Mouse (Mus musculus): Measurements from ENCODE around the gene Tbc1d17. TPM values are rescaled to one million over a fixed set of nuclear protein-coding genes. Genes with fewer than 3 reads are reported as not detected.
A peak's percentile ranks its signal among the peaks of the same experiment; 100 is the strongest.

Tbc1d17 gene
- polyA plus RNA-seq (2012; rRNA removed), result 95.0 and 99.8 TPM in 2 replicates

DNA sequence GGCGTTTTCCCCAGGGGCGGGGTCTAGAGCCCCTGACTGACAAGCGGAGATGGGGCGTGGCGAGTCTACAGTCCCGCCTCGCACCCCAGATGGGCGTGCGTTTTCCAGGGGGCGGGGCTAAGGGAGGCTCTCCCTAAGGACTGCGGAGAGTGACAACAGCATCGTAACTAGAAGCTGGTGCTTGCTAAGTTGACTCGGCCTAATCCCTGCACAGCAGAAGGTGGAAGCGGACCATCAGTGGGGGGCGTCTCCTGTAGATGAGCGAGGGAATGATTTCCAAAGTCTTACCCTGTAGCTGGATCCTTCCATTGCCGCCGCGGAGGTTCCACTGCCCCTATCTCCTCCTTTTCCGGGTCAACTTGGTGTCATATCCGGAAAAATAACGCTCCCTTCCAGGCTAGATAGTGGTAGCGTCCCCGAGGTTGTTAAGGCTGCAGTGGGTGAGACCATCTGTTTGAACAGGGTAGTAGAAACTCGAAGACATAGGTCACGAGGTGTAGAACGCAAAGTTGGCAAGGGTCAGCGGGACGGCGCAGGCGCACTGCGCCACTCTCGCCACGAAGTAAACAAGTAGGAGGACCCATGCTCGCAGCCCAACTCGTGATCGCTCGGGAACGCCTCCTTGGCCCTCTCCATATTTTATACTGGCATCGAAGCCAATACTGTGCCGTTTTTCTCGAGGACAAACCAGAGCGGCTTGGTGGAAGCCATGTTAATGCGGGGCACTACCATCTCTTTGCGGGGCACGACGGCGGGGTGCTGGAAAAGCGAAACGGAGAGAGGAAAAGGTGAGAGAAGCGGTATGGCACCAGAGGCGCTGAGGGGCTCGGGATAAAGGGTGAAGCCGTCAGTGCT, at the start of gene Tbc1d17, which contains the start of gene Akt1s1:
Gene Tbc1d17, minus strand, starts transcription at position 519 of the 855 bp plus-strand sequence.
Gene Akt1s1, plus strand, starts transcription at position 431 of the 855 bp plus-strand sequence.
- peaks cover 3% of the 10 kb centered on the region for H3K4me1 ChIP-seq (ENCODE audit: control insufficient read depth, insufficient read depth, low read length)
- peak within 1 kb of the TSS; percentile 45 for H3K4me3 ChIP-seq (ENCODE audit: insufficient read depth, low read length)
- H3K27ac ChIP-seq (ENCODE audit: insufficient read depth, low read length), result peak within 1 kb of the TSS; percentile 87
- TF ChIP-seq POLR2A (IDR thresholded peaks at IDR 0.05; ENCODE audit: extremely low read depth, insufficient read depth, low read length) (peak; percentile 87), CTCF (IDR thresholded peaks at IDR 0.05; ENCODE audit: extremely low read depth, insufficient read depth, low read length) (no peak)

DNA sequence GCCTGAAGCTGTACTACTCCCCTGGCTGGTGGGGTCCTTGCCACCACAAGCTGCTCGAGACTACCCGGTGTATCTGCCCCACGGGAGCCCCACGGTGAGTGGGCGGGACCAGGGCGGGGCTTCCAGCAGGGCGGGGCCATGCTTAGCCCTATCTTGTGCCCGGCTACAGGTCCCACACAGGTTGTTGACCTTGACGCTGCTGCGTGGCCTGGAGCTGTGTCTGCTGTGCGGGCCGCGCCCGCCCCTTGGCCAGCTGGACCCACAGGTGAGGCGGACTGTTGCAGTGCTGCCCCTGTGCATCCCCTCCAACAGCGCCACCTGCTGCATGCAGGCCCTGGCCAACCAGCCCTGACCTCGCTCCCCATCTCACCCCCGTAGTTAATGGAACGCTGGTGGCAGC, 49.7 kb upstream of the Tbc1d17 start:
- no peak overlapping the region for H3K27ac ChIP-seq (ENCODE audit: insufficient read depth, low read length)
- no peak overlapping the region for H3K4me3 ChIP-seq (ENCODE audit: insufficient read depth, low read length)
- TF ChIP-seq CTCF (IDR thresholded peaks at IDR 0.05; ENCODE audit: extremely low read depth, insufficient read depth, low read length) (no peak), POLR2A (IDR thresholded peaks at IDR 0.05; ENCODE audit: extremely low read depth, insufficient read depth, low read length) (no peak)
- peaks cover 5% of the 10 kb centered on the region; the same call in 1 of the 2 replicates for H3K4me1 ChIP-seq (ENCODE audit: control insufficient read depth, insufficient read depth, low read length)

DNA sequence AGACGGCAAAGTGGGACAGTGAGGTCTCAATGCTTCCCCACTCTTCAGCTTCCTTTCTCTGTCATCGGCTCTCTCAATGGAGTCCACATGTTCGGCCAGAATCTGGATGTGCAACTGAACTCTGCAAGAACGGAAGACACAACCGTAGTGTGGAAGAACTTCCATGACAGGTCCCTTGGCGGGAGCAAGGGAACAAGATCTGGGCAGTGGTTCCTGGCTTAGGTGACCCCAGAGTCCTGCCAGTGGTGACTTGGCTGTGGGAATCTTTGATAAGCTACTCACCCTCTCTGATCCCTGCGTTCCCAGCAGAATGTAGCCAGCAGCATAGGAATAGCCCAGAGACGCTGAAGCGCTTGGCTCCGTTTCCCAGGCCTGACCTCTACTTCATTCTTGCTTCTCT, 47.6 kb upstream of the Tbc1d17 start:
- Histone ChIP-seq H3K27ac (ENCODE audit: insufficient read depth, low read length) (peak overlapping the region; percentile 65), H3K4me3 (ENCODE audit: insufficient read depth, low read length) (peak overlapping the region; percentile 50), H3K4me1 (ENCODE audit: control insufficient read depth, insufficient read depth, low read length) (peaks cover 2% of the 10 kb centered on the region; the same call in 1 of the 2 replicates)
- TF ChIP-seq POLR2A (IDR thresholded peaks at IDR 0.05; ENCODE audit: extremely low read depth, insufficient read depth, low read length), result no peak
- no peak for TF ChIP-seq CTCF (IDR thresholded peaks at IDR 0.05; ENCODE audit: extremely low read depth, insufficient read depth, low read length)

DNA sequence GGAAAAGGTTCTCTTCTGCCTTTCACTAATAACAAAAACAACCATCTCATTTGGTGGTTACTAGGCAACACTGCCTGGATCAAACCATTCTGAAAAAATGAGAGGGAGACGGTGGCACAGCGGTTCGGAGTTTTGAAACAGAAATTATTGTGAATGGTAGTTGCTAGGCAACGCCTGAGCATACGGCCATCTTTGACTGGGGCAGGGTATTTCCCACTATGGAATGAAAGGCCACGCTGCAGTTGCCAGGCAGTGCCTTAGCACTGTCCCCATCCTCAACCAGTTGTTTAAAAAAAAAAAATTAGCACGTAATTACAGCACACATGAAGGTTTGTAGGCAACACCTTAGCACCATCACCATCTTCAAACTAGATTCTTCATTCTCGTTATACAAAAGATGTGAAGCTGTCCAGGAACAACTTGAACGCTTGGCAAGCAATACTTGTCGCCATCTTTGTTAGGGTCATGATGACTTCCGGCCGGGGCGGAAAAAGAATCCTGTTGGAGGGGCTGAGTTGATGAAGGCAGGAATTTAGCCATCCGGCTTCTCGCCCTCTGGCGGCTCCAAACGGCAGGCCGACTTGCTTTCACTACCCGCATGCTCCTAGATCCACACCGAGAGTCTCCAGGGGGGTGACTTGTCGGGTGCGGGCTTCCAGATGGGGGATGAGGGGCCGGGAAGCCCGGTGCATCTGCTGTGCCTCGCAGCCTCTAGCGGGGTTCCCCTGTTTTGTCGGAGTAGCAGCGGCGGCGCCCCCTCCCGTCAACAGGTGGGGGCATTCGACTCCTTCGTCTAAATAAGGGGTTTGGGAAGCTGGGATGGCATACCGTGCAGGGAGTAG, 46.9 kb upstream of the Tbc1d17 start, which contains the start of gene Fuz:
Gene Fuz, plus strand, starts transcription at position 487 of the 842 bp plus-strand sequence.
- peak within 1 kb of the TSS; percentile 91 for H3K27ac ChIP-seq (ENCODE audit: insufficient read depth, low read length)
- H3K4me3 ChIP-seq (ENCODE audit: insufficient read depth, low read length), result peak within 1 kb of the TSS; percentile 50
- TF ChIP-seq CTCF (IDR thresholded peaks at IDR 0.05; ENCODE audit: extremely low read depth, insufficient read depth, low read length) (peak; percentile 42), POLR2A (IDR thresholded peaks at IDR 0.05; ENCODE audit: extremely low read depth, insufficient read depth, low read length) (peak; percentile 81; the same call in 1 of the 2 replicates)
- peaks cover 4% of the 10 kb centered on the region for H3K4me1 ChIP-seq (ENCODE audit: control insufficient read depth, insufficient read depth, low read length)

DNA sequence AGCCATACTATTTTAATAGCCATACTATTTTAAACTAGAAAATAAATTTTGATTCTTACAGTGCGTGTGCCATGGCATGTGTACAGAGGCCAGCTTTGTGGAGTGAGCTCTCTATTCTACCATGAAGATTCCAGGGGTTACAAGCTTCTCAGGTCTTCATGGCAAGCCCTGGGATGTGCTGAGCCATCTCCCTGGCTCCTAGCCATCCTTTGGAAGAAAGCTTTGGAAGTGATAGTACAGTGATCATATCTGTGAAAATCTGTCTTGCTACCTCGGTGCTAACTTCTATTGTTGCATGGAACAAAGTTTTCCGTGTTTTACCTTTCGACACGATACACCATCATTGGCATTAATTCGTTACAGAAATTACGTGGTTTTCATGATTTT, 46.3 kb upstream of the Tbc1d17 start:
- Histone ChIP-seq H3K4me3 (ENCODE audit: insufficient read depth, low read length) (peak overlapping the region; percentile 50), H3K4me1 (ENCODE audit: control insufficient read depth, insufficient read depth, low read length) (peaks cover 7% of the 10 kb centered on the region), H3K27ac (ENCODE audit: insufficient read depth, low read length) (peak overlapping the region; percentile 91)
- TF ChIP-seq POLR2A (IDR thresholded peaks at IDR 0.05; ENCODE audit: extremely low read depth, insufficient read depth, low read length) (no peak), CTCF (IDR thresholded peaks at IDR 0.05; ENCODE audit: extremely low read depth, insufficient read depth, low read length) (no peak)

DNA sequence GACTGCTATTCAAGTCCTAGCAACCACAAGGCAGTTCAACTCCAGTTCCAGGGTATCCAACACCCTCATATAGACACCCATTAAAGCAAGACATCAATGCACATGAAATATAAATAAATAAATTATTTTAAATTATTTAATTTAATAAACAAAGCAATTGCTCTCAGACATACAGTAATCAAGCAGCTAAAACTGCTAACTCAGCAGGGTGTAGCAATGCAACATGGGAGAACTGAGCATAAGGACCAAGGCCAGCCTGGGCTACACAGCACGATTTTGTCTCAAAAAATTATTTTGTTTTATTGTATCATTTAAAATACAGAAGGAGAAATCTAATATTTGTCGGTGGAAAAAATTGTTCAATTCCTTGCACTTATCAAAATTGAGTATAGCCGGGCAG, 45.3 kb upstream of the Tbc1d17 start:
- Histone ChIP-seq H3K27ac (ENCODE audit: insufficient read depth, low read length) (no peak overlapping the region), H3K4me1 (ENCODE audit: control insufficient read depth, insufficient read depth, low read length) (peaks cover 7% of the 10 kb centered on the region), H3K4me3 (ENCODE audit: insufficient read depth, low read length) (no peak overlapping the region)
- TF ChIP-seq CTCF (IDR thresholded peaks at IDR 0.05; ENCODE audit: extremely low read depth, insufficient read depth, low read length), result no peak
- no peak for TF ChIP-seq POLR2A (IDR thresholded peaks at IDR 0.05; ENCODE audit: extremely low read depth, insufficient read depth, low read length)

DNA sequence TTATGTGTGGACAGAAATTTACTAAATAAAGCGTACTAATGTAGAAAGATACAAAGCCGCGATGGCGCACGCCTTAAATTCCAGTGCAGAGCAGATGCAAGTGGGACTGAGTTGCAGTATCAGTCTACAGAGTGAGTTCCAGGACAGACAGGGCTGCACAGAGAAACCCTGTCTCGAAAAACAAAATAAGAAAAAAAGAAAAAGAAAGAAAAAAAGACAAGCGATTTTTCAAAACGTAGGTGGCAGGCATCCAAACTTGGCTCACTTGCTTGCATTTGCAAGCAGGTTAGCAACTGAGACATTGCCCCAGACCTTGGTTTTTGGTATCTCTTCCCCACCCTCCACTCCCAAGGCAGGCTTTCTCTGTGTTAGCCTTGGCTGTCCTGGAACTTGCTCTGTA, 44.3 kb upstream of the Tbc1d17 start:
- TF ChIP-seq CTCF (IDR thresholded peaks at IDR 0.05; ENCODE audit: extremely low read depth, insufficient read depth, low read length) (no peak), POLR2A (IDR thresholded peaks at IDR 0.05; ENCODE audit: extremely low read depth, insufficient read depth, low read length) (no peak)
- Histone ChIP-seq H3K4me3 (ENCODE audit: insufficient read depth, low read length) (no peak overlapping the region), H3K27ac (ENCODE audit: insufficient read depth, low read length) (peak overlapping the region; percentile 1; the same call in 1 of the 2 replicates), H3K4me1 (ENCODE audit: control insufficient read depth, insufficient read depth, low read length) (peaks cover 12% of the 10 kb centered on the region)

DNA sequence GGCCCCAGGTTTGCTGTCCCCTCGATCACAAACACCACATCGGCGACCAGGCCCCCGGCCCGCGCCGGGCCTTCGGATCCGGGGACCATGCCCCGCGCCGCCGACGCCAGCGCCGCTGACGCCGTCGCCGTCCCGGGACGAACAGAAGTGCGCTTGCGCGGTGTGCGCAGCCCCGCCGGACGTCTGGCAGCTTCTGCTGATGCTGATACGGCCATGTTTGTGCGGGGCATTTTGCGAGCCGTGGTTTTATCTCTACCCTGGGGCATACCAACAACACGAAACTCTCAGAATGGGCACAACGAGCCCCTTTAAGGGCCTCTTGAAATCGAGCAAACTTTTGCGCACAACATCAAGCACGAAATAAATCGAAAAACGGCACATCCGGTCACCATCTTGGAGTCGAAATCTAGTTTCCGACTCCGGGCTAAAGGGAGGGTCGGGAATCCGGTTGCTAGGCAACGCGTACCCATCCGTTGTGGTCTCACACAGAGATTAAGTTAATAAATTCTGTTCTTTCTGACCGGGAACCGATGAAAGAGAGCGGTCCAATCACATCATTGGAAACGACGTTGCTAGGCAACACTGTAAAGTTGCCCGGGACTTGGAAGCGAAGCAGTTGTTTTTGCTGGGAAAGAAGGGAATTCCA, 43.5 kb upstream of the Tbc1d17 start, which contains the start of gene Med25:
Gene Med25, minus strand, starts transcription at position 437 of the 646 bp plus-strand sequence.
- TF ChIP-seq POLR2A (IDR thresholded peaks at IDR 0.05; ENCODE audit: extremely low read depth, insufficient read depth, low read length) (peak; percentile 55; the same call in 1 of the 2 replicates), CTCF (IDR thresholded peaks at IDR 0.05; ENCODE audit: extremely low read depth, insufficient read depth, low read length) (no peak)
- peak within 1 kb of the TSS; percentile 97 for H3K4me3 ChIP-seq (ENCODE audit: insufficient read depth, low read length)

DNA sequence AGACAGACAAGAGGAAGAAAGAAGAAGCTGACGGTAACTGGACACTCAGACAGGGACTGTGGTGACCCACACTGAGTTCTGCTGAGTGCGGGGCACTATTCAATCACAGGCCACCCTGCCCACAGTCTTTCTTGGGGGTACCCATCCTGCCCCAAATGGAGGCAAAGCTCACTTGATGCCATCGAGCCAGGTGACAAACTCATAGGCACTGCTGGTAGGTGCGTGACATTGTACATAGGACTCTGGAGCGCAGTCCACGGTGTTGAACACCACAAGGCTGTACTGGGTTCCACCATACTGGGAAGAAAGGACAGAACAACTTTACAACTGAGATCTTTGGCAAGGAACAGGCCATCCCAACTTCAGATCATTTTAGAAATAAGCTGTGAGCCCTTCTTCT, 42.7 kb upstream of the Tbc1d17 start:
- TF ChIP-seq CTCF (IDR thresholded peaks at IDR 0.05; ENCODE audit: extremely low read depth, insufficient read depth, low read length), result no peak
- no peak for TF ChIP-seq POLR2A (IDR thresholded peaks at IDR 0.05; ENCODE audit: extremely low read depth, insufficient read depth, low read length)
- Histone ChIP-seq H3K27ac (ENCODE audit: insufficient read depth, low read length) (no peak overlapping the region), H3K4me3 (ENCODE audit: insufficient read depth, low read length) (peak overlapping the region; percentile 97), H3K4me1 (ENCODE audit: control insufficient read depth, insufficient read depth, low read length) (peaks cover 13% of the 10 kb centered on the region)

More for the DNA sequence above, 43.5 kb upstream of the Tbc1d17 start, which contains the start of gene Med25:
- peaks cover 13% of the 10 kb centered on the region for H3K4me1 ChIP-seq (ENCODE audit: control insufficient read depth, insufficient read depth, low read length)
- peak within 1 kb of the TSS; percentile 93 for H3K27ac ChIP-seq (ENCODE audit: insufficient read depth, low read length)

Data from cortical plate, adult 2 months (tissue).